Mouse (Mus musculus) MEL-GATA-1-ER (cell line): ENCODE results near the gene Alkbh3.

Source experiments
- DNase-seq: peaks from one replicate; pipeline ENCODE4 v3.0.0-alpha.2; 2012; ENCODE audit warnings: low read depth; ENCODE audit errors: extremely low read depth

The Alkbh3 gene

GRCm38 (mm10) chr2:93954781-93955578 lies 55.6 kb downstream of the Alkbh3 start:
- no peak for DNase-seq

- DNase-seq = no peak
These were observed 56.9 kb downstream of the Alkbh3 start for GRCm38 (mm10) chr2:93953726-93954125.

GRCm38 (mm10) chr2:93946976-93947375 lies 63.6 kb downstream of the Alkbh3 start:
- DNase-seq = no peak

- DNase-seq = no peak
These were observed 65.8 kb downstream of the Alkbh3 start for GRCm38 (mm10) chr2:93944855-93945254.

GRCm38 (mm10) chr2:93944099-93944498 lies 66.5 kb downstream of the Alkbh3 start:
- no peak for DNase-seq

- DNase-seq = no peak
These were observed 68.9 kb downstream of the Alkbh3 start for GRCm38 (mm10) chr2:93941670-93942069.

- peak; percentile 14 for DNase-seq
These were observed 72.1 kb downstream of the Alkbh3 start for GRCm38 (mm10) chr2:93938534-93938933.
